8 mouse cellular contexts compared by ENCODE assay signal in the genomic region with DNA sequence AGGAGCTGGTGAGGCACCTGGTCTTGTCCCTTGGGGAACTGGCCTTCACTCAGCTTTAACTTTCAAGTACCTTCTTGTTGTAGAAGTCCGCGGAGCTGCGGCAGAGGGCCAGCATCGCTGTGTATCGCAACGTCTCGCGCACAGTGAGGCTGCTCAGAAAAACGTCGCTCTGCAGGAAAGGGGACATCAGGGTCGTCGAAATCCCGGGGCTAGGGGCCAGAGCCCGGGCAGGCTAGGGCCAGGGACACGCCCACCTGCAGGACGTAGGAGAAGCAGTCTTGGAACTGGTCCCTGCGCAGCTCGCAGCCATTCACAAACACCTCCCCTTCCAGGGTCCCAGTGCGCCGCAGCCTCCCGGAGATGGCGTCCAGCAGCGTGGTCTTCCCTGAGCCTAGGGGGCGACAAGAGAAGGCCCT. TPM values are rescaled to one million over a fixed set of nuclear protein-coding genes. Genes with fewer than 3 reads are reported as not detected.
DNase-seq lines count a peak whose midpoint lies in the region; ATAC-seq and TF ChIP-seq lines count a peak whose summit lies in the region.

A gene (plus strand): TSS at position 352 of the 416 bp plus-strand sequence.

- peak within 1 kb of the TSS; percentile 39 for H3K9ac ChIP-seq in heart, embryonic 16.5 days (ENCODE audit: low read length)
- H3K9ac ChIP-seq in limb, embryonic 12.5 days (replicated peaks) = peak within 1 kb of the TSS; percentile 42; the same call in 1 of the 2 replicates
- H3K9ac ChIP-seq in midbrain, embryonic 14.5 days (replicated peaks; ENCODE audit: low read length) = peak within 1 kb of the TSS; percentile 37; the same call in 1 of the 2 replicates

- no peak for ATAC-seq in heart, embryonic 16.5 days (replicated peaks; ENCODE audit: extremely low read depth, insufficient read depth, low FRiP score)
- no peak; the same call in 1 of the 2 replicates for ATAC-seq in limb, embryonic 12.5 days (ENCODE audit: insufficient number of reproducible peaks, insufficient read depth, low FRiP score, low TSS enrichment, low read depth)
- ATAC-seq in midbrain, embryonic 14.5 days (ENCODE audit: low FRiP score, low TSS enrichment) = no peak
- ATAC-seq in activated CD4-positive, CD25-positive, alpha-beta regulatory T cell, adult 4 months = no peak

- peak within 1 kb of the TSS; percentile 92 for H3K4me2 ChIP-seq in heart, embryonic 16.5 days (ENCODE audit: low read depth, low read length)
- peak within 1 kb of the TSS; percentile 76 for H3K4me2 ChIP-seq in limb, embryonic 12.5 days
- peak within 1 kb of the TSS; percentile 59 for H3K4me2 ChIP-seq in midbrain, embryonic 14.5 days (ENCODE audit: low read length)

- no peaks in the 10 kb centered on the region for H3K9me3 ChIP-seq in heart, embryonic 16.5 days (replicated peaks; ENCODE audit: control insufficient read depth, low read length)
- H3K9me3 ChIP-seq in limb, embryonic 12.5 days = no peaks in the 10 kb centered on the region
- H3K9me3 ChIP-seq in midbrain, embryonic 14.5 days (ENCODE audit: control insufficient read depth, low read length) = no peaks in the 10 kb centered on the region

- H3K27me3 ChIP-seq in heart, embryonic 16.5 days (ENCODE audit: control insufficient read depth, insufficient read depth, low read length) = no peaks in the 10 kb centered on the region; the same call in 1 of the 2 replicates
- H3K27me3 ChIP-seq in limb, embryonic 12.5 days = peaks cover 9% of the 10 kb centered on the region
- peaks cover 14% of the 10 kb centered on the region; the same call in 1 of the 2 replicates for H3K27me3 ChIP-seq in midbrain, embryonic 14.5 days (ENCODE audit: control insufficient read depth, insufficient read depth, low read length)

- DNase-seq in gastrocnemius, adult 2 months = peak; percentile 43
- no peak for DNase-seq in gastrocnemius, adult 18-20 months (ENCODE audit: low spot score)
- DNase-seq in midbrain, embryonic 14.5 days = peak; percentile 51
- DNase-seq in right cerebral cortex, postnatal 14 days = no peak

- TF ChIP-seq CTCF in gastrocnemius, adult 2 months (IDR thresholded peaks at IDR 0.05) = no peak
- no peak for TF ChIP-seq CTCF in bone marrow macrophage, adult 2 months (IDR thresholded peaks at IDR 0.05; ENCODE audit: low read depth, low read length)

- WGBS in heart, embryonic 16.5 days = 2% methylated on average over 24 of the region's 24 CpGs
- WGBS in limb, embryonic 12.5 days = 1% methylated on average over 24 of the region's 24 CpGs
- WGBS in midbrain, embryonic 14.5 days = 3% methylated on average over 24 of the region's 24 CpGs

- H3K27ac ChIP-seq in gastrocnemius, adult 2 months = no peak within 1 kb of the TSS
- no peak within 1 kb of the TSS for H3K27ac ChIP-seq in bone marrow macrophage, adult 2 months (ENCODE audit: insufficient read depth, low read depth, low read length)
- no peak within 1 kb of the TSS for H3K27ac ChIP-seq in heart, embryonic 16.5 days (ENCODE audit: low read length)
- H3K27ac ChIP-seq in limb, embryonic 12.5 days = no peak within 1 kb of the TSS
- H3K27ac ChIP-seq in midbrain, embryonic 14.5 days (replicated peaks; ENCODE audit: low read depth, low read length) = no peak within 1 kb of the TSS

- intact Hi-C loops in gastrocnemius, adult 2 months (cut with DNase I) = no loop called here

- H3K4me3 ChIP-seq in gastrocnemius, adult 2 months = peak within 1 kb of the TSS; percentile 69
- H3K4me3 ChIP-seq in bone marrow macrophage, adult 2 months (ENCODE audit: insufficient read depth, low read length) = peak within 1 kb of the TSS; percentile 37
- peak within 1 kb of the TSS; percentile 55 for H3K4me3 ChIP-seq in heart, embryonic 16.5 days (ENCODE audit: low read length)
- H3K4me3 ChIP-seq in limb, embryonic 12.5 days (replicated peaks) = peak within 1 kb of the TSS; percentile 41
- peak within 1 kb of the TSS; percentile 30 for H3K4me3 ChIP-seq in midbrain, embryonic 14.5 days (replicated peaks; ENCODE audit: low read depth, low read length)

- no peak for TF ChIP-seq POLR2A in bone marrow macrophage, adult 2 months (IDR thresholded peaks at IDR 0.05; ENCODE audit: borderline replicate concordance, low read depth, low read length)

- no peaks in the 10 kb centered on the region for H3K36me3 ChIP-seq in heart, embryonic 16.5 days (ENCODE audit: control insufficient read depth, insufficient read depth)
- no peaks in the 10 kb centered on the region for H3K36me3 ChIP-seq in limb, embryonic 12.5 days
- no peaks in the 10 kb centered on the region for H3K36me3 ChIP-seq in midbrain, embryonic 14.5 days (ENCODE audit: control insufficient read depth, insufficient read depth, low read length)

- H3K4me1 ChIP-seq in bone marrow macrophage, adult 2 months (ENCODE audit: control insufficient read depth, insufficient read depth, low read length) = no peaks in the 10 kb centered on the region; the same call in 1 of the 2 replicates
- H3K4me1 ChIP-seq in heart, embryonic 16.5 days (ENCODE audit: control insufficient read depth, insufficient read depth, low read length) = peaks cover 7% of the 10 kb centered on the region
- H3K4me1 ChIP-seq in limb, embryonic 12.5 days (replicated peaks) = peaks cover 8% of the 10 kb centered on the region; the same call in 1 of the 2 replicates
- H3K4me1 ChIP-seq in midbrain, embryonic 14.5 days (ENCODE audit: control insufficient read depth, insufficient read depth, low read length) = peaks cover 11% of the 10 kb centered on the region

RNA-seq across cellular contexts. Expression of the gene that starts here (rescaled TPM):
- not detected for total RNA-seq in gastrocnemius, adult 2 months (2021)
- total RNA-seq in gastrocnemius, adult 18-20 months (2021) = not detected
- not detected in 2 replicates for polyA plus RNA-seq in bone marrow macrophage, adult 2 months (2012; ENCODE audit: insufficient read depth, insufficient read length, missing spikeins)
- 0.17 TPM in 1 of 2 replicates, not detected in the other for polyA plus RNA-seq in heart, embryonic 16.5 days (2015; fragmentation: Nextera tagmentation; extraction: Ambion mirVana)
- polyA plus RNA-seq in limb, embryonic 12.5 days (2016; fragmentation: Nextera tagmentation; extraction: Ambion mirVana) = 0.11 TPM in 1 of 2 replicates, not detected in the other
- polyA plus RNA-seq in midbrain, embryonic 14.5 days (2014; fragmentation: Nextera tagmentation; extraction: Ambion mirVana) = 0.09 TPM in 2 replicates
- polyA plus RNA-seq in activated CD4-positive, CD25-positive, alpha-beta regulatory T cell, adult 4 months (2017; shearing (Covaris generic)) = not detected

Comparison
In these comparisons a context has a peak if more than half of its experiments do, and no peak if none do; other contexts are left out.
1. Peak in DNase-seq and H3K4me3 ChIP-seq in gastrocnemius, adult 2 months; RNA of the gene not detected or under 1 TPM.
2. Peak in DNase-seq, H3K4me3 ChIP-seq, H3K9ac ChIP-seq and H3K4me2 ChIP-seq in midbrain, embryonic 14.5 days; RNA of the gene not detected or under 1 TPM.